Mouse (Mus musculus): Measurements from ENCODE around the gene Setd1a.
"Not testable (repeated sequence)": the region's sequence is repeated elsewhere in the genome, so short reads cannot be mapped to it uniquely, and the experiment has no call there.

Gene Setd1a

GRCm38 (mm10) chr7:127766851-127767609 lies 9.4 kb upstream of the Setd1a start:
- no peak for DNase-seq (ENCODE audit: low spot score in 2 of 2)

GRCm38 (mm10) chr7:127767671-127768345 lies 8.7 kb upstream of the Setd1a start:
- DNase-seq (ENCODE audit: low spot score in 2 of 2), result no peak

DNA sequence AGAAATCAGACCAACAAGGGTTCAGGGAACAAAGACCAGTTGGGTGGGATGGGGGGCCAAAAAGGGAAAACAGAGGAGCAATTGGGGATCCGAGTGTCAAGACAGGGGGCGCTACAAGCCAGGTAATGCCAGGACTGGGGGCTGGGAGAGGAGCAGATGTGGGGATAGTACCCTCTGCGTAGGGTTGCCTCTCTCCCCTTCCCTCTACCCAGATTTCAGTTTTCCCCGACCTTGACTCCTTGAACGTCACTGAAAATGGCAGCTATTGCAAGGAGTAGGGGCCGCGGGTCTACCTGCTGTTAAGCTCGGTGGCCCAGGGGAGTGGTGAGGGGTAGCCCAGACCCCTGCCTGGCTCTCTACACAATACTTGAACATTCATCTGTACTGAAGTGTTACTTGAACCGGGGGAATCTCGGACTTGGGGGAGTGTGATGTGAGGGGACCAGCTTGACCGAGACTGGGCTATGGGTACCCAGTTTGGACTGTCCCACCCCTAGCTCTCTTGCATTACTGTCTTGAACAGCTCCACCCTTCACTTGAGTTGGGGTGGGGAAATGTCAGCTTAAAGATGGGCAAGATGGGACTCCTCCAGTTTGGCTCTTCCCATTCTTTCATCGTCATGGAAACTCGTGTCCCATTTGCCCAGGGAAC lies 8.0 kb upstream of the Setd1a start:
- DNase-seq (ENCODE audit: low spot score in 2 of 2), result no peak

DNA sequence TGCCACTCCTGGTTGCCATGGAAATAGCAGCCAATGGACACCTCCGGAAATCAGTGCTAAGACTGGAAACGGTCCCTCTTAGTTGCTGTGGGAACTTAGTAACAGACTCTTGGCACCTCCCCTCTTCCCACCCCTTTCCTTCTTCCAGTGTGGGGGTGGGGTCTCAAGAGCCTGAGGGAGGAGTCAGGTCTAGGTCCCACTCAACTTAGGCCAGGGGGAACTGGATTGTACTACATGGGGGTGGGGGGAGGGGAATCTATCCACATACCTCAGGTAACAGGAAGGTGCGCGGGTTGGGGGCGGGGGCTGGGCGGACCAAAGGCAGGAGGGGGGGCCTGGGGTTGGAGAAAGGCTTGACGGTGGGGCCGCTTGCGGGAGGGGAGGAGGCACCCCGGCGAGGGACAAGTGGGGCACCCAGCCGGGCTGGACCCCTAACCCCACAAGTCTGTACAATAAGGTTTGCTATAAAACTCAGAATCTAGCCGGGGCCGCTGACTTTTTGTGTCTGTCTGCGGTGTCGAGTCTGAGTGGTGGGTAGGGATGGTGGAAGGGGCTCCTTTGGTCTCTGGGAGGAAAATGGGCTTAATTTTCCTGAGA lies 7.4 kb upstream of the Setd1a start:
- peak; percentile 94 to 96 for DNase-seq (ENCODE audit: low spot score in 2 of 2)

GRCm38 (mm10) chr7:127769651-127770038 lies 6.8 kb upstream of the Setd1a start, which contains the start of gene Orai3:
Orai3 (plus strand) TSS chr7:127769815.
- DNase-seq (ENCODE audit: low spot score in 2 of 2), result peak; percentile 91

GRCm38 (mm10) chr7:127770039-127770905 lies 6.2 kb upstream of the Setd1a start:
- no peak for DNase-seq (ENCODE audit: low spot score in 2 of 2)

DNA sequence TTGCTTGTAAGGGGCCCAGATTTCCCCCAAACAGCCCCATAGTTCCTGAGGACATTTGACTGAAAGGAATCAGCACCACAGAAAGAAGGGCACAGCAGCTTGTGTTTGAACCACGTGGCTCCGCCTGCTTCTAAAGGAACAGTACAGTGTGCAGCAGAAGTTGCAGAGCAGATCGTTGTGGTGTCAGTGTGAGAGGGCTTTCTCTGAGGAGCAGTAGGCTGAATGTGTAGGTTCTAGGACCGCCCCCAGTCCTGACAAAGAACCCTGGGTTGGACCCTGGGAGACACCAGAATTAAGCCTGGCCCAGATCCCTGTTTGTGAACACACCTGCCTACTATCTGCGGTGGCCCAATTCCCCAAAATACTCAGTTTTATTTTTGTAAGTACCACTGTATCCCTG lies 5.2 kb upstream of the Setd1a start:
- DNase-seq (ENCODE audit: low spot score in 2 of 2), result no peak

- peak; percentile 29 to 45 for DNase-seq (ENCODE audit: low spot score in 2 of 2)
Observed at GRCm38 (mm10) chr7:127772080-127772479, 4.4 kb upstream of the Setd1a start.

GRCm38 (mm10) chr7:127772557-127772956 lies 3.9 kb upstream of the Setd1a start:
- DNase-seq (ENCODE audit: low spot score in 2 of 2), result no peak

- DNase-seq (ENCODE audit: low spot score in 2 of 2), result peak; percentile 29 to 63
Observed at GRCm38 (mm10) chr7:127773664-127774384, 2.6 kb upstream of the Setd1a start.

GRCm38 (mm10) chr7:127775837-127776236 lies 633 bp upstream of the Setd1a start:
- DNase-seq (ENCODE audit: low spot score in 2 of 2), result not testable (repeated sequence)

- peak; percentile 92 to 96 for DNase-seq (ENCODE audit: low spot score in 2 of 2)
Observed at GRCm38 (mm10) chr7:127776878-127777473, 506 bp downstream of the Setd1a start.

DNA sequence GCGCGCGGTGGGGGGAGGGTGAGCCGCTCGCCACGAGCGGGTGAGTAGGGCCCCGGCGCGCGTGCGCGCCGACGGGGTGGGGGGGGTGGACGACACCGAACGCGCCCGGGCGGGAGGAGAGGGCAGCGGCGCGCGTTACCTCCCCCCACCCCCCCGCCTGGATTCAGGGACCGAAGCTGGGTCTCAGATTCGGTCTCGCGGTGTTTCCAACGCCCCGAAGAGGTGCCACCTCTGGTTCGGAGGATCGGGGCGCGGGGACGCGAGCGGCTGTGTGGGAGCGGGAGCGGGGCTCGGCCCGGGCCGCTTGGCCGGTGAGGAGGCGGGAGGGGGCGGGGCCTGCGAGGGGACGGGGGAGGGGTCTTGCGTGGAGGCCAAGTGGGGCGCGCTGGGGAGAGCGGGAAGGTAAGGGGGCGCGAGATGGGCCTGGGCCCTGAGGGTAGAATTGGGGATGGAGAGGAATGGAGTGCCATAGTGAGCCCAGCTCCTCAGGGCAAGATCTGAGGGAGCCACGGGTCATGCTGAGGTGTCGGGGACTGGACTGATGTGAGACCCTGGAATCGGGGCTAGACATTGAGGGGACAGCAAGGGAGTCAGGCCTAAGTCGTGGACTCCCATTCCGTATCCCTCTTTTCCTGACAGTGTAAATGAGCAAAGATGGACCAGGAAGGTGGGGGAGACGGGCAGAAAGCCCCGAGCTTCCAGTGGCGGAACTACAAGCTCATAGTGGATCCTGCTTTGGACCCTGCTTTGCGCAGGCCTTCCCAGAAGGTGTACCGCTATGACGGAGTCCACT lies 1.2 kb downstream of the Setd1a start:
- DNase-seq (ENCODE audit: low spot score in 2 of 2), result peak; percentile 32 to 53

DNA sequence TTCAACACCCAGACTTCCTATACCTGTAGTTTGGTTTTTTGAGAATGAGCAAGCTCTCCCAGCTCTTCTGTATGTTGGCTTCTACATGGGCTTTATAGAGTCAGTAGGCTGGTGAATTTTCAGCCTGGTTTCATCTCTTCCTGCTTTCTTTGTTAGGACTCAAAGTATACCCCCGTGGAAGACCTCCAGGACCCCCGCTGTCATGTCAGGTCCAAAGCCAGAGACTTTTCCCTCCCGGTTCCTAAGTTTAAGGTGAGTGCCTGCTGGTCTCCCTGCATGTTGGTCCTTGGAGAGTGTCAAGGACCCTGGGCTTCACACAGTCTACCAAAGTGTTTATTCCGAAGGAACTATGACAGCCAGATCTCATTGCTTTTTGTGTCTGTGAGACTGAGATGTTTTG lies 1.9 kb downstream of the Setd1a start:
- DNase-seq (ENCODE audit: low spot score in 2 of 2), result no peak

DNA sequence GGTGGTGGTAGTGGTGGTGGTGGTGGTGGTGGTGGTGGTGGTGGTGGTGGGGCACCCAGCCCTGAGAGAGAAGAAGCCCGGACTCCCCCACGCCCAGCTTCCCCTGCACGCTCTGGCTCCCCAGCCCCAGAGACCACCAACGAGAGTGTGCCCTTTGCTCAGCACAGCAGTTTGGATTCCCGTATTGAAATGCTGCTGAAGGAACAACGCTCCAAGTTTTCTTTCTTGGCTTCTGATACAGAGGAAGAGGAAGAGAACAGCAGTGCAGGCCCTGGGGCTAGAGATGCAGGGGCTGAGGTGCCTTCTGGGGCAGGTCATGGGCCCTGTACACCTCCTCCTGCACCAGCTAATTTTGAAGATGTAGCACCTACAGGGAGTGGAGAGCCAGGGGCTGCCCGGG lies 8.8 kb downstream of the Setd1a start, which contains the start of gene Gm49388:
Gene Gm49388 (plus strand): TSS at position 301 of the 400 bp plus-strand sequence.
- DNase-seq (ENCODE audit: low spot score in 2 of 2), result no peak

DNA sequence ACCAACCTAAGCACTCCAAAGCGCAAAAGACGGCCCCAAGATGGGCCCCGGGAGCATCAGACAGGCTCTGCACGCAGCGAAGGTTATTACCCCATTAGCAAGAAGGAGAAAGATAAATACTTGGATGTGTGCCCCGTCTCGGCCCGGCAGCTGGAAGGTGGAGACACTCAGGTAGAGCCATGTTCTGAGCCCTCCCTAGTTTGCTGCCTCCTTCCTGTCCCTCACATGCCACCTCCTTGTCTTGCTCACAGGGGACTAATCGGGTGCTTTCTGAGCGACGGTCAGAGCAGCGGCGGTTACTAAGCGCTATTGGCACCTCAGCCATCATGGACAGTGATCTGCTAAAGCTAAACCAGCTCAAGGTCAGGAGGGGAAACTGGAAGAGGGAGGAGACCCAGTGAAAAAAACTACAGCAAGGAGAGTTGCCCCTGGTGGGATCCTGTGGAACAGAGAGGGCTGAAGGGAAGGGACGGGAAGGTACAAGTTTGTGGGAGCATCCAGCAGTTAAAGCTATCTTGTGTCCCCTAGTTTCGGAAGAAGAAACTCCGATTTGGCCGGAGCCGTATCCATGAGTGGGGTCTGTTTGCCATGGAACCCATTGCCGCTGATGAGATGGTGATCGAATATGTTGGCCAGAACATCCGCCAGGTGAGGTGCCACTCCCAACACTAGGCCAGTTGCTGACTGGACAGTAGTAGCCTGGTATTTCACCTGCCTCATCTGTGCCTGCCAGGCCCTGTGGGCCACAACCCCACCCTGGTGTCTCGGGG lies 20.8 kb downstream of the Setd1a start:
- DNase-seq (ENCODE audit: low spot score in 2 of 2), result no peak

GRCm38 (mm10) chr7:127798591-127798990 lies 22.1 kb downstream of the Setd1a start:
- no peak for DNase-seq (ENCODE audit: low spot score in 2 of 2)

- DNase-seq (ENCODE audit: low spot score in 2 of 2), result no peak
Observed at GRCm38 (mm10) chr7:127799211-127799610, 22.7 kb downstream of the Setd1a start.

All from urinary bladder, postnatal 36 days (tissue).